Mouse (Mus musculus) lung, postnatal 0 days (tissue): ENCODE data around the gene Map4. TPM values are rescaled to one million over a fixed set of nuclear protein-coding genes. Genes with fewer than 3 reads are reported as not detected.

Source experiments
- ATAC-seq: fragments of 200-750 bp; cut with Nextera tagmentation; 2 replicates; pipeline ENCODE4 v1.8.0; 2017; ENCODE audit warnings: moderate library complexity
- DNase-seq: peaks from one replicate; pipeline ENCODE4 v3.0.0-alpha.2; 2016; ENCODE audit warnings: low spot score
- H3K27ac ChIP-seq: fragments of 300-500 bp; sonication (generic); 2 replicates; pipeline ENCODE4 v1.5.1; 2014; ENCODE audit warnings: antibody characterized with exemption, mild to moderate bottlenecking, low read length, mixed read lengths
- H3K27me3 ChIP-seq: fragments of 300-500 bp; sonication (generic); replicated peaks from 2 replicates; pipeline ENCODE4 v1.6.1; 2014; ENCODE audit warnings: low read length, mixed read lengths; ENCODE audit not compliant: insufficient read depth
- H3K36me3 ChIP-seq: fragments of 300-500 bp; sonication (generic); 2 replicates; pipeline ENCODE4 v1.6.1; 2014; ENCODE audit warnings: low read length, mixed read lengths; ENCODE audit not compliant: insufficient read depth
- H3K4me1 ChIP-seq: fragments of 300-500 bp; sonication (generic); 2 replicates; pipeline ENCODE4 v1.6.1; 2014; ENCODE audit warnings: antibody characterized with exemption, low read depth, low read length, mixed read lengths; ENCODE audit not compliant: insufficient read depth
- H3K4me2 ChIP-seq: fragments of 300-500 bp; sonication (generic); replicated peaks from 2 replicates; pipeline ENCODE4 v1.6.1; 2014; ENCODE audit warnings: low read depth, mild to moderate bottlenecking, low read length, moderate library complexity, mixed read lengths
- H3K4me3 ChIP-seq: fragments of 300-500 bp; sonication (generic); 2 replicates; pipeline ENCODE4 v1.5.1; 2014; ENCODE audit warnings: low read depth, low read length
- H3K9ac ChIP-seq: fragments of 300-500 bp; sonication (generic); replicated peaks from 2 replicates; pipeline ENCODE4 v1.6.1; 2014; ENCODE audit warnings: low read depth, mild to moderate bottlenecking
- H3K9me3 ChIP-seq: fragments of 300-500 bp; sonication (generic); 2 replicates; pipeline ENCODE4 v1.6.1; 2016; ENCODE audit warnings: low read length, mixed read lengths
- CTCF ChIP-seq: IDR thresholded peaks from 2 replicates; pipeline ENCODE4 v1.5.1; 2016; ENCODE audit warnings: antibody characterized with exemption, mild to moderate bottlenecking
- EP300 ChIP-seq: IDR thresholded peaks from 2 replicates; pipeline ENCODE4 v1.6.1; 2016; ENCODE audit warnings: antibody characterized with exemption, mild to moderate bottlenecking, control low read depth
- WGBS: fragments of 180-500 bp; shearing (Covaris S2); extraction: QIAGEN DNeasy Blood & Tissue Kit; methylation state at CpG from one replicate; pipeline ENCODE4 v1.1.7; 2014; 5-methylcytosine and 5-hydroxymethylcytosine counted together
- polyA plus RNA-seq: library from polyadenylated mRNA; unstranded; fragments of >200 nt; fragmentation: Nextera tagmentation; extraction: Ambion mirVana; gene quantifications from 2 replicates; pipeline ENCODE4 v1.2.1, GENCODE M21; 2015

Map4 gene
- polyA plus RNA-seq, 1 experiment from 2014 or later, result 35.6 TPM

- no peaks in the 10 kb centered on the region for H3K9me3 ChIP-seq
- no peaks in the 10 kb centered on the region for H3K27me3 ChIP-seq
- DNase-seq (peak; percentile 93), ATAC-seq (peak; percentile 13)
- peak overlapping the region; percentile 96 for H3K27ac ChIP-seq
- H3K4me3 ChIP-seq, result peak overlapping the region; percentile 93
- peak overlapping the region; percentile 92 for H3K9ac ChIP-seq
- no peaks in the 10 kb centered on the region for H3K36me3 ChIP-seq
- 2% methylated on average over 12 of the region's 12 CpGs for WGBS
- H3K4me1 ChIP-seq, result no peaks in the 10 kb centered on the region
- TF ChIP-seq CTCF, result 0 out of 2 replicates have a peak, but pooled peaks have one; percentile 2
- no peak for TF ChIP-seq EP300
- peak overlapping the region; percentile 79 for H3K4me2 ChIP-seq
Measured at GRCm38 (mm10) chr9:109932756-109933375, 1.6 kb downstream of the Map4 start.

- Histone ChIP-seq H3K4me1 (no peaks in the 10 kb centered on the region), H3K9me3 (no peaks in the 10 kb centered on the region), H3K4me2 (no peak overlapping the region), H3K4me3 (no peak overlapping the region), H3K27ac (no peak overlapping the region), H3K9ac (no peak overlapping the region), H3K36me3 (no peaks in the 10 kb centered on the region), H3K27me3 (no peaks in the 10 kb centered on the region)
- WGBS, result 96% methylated on average over 3 of the region's 3 CpGs
- ATAC-seq, result no peak
- TF ChIP-seq CTCF (0 out of 2 replicates have a peak, but pooled peaks have one; percentile 34), EP300 (no peak)
- DNase-seq, result no peak
Measured at GRCm38 (mm10) chr9:109939401-109939800, 8.1 kb downstream of the Map4 start.

- H3K27me3 ChIP-seq, result no peaks in the 10 kb centered on the region
- no peak overlapping the region for H3K4me3 ChIP-seq
- ATAC-seq (no peak), DNase-seq (peak; percentile 27)
- H3K4me1 ChIP-seq, result no peaks in the 10 kb centered on the region
- no peak overlapping the region for H3K4me2 ChIP-seq
- 39% methylated on average over 4 of the region's 4 CpGs for WGBS
- H3K9me3 ChIP-seq, result no peaks in the 10 kb centered on the region
- H3K9ac ChIP-seq, result no peak overlapping the region
- no peak overlapping the region for H3K27ac ChIP-seq
- TF ChIP-seq EP300 (no peak), CTCF (no peak)
- no peaks in the 10 kb centered on the region for H3K36me3 ChIP-seq
Measured at GRCm38 (mm10) chr9:109942796-109943195, 11.5 kb downstream of the Map4 start.

- Histone ChIP-seq H3K9me3 (no peaks in the 10 kb centered on the region), H3K27me3 (no peaks in the 10 kb centered on the region), H3K9ac (no peak overlapping the region), H3K4me3 (no peak overlapping the region), H3K4me1 (no peaks in the 10 kb centered on the region), H3K4me2 (no peak overlapping the region), H3K27ac (no peak overlapping the region), H3K36me3 (no peaks in the 10 kb centered on the region)
- TF ChIP-seq EP300 (no peak), CTCF (no peak)
- DNase-seq (no peak), ATAC-seq (no peak)
- WGBS, result 80% methylated on average over 2 of the region's 2 CpGs
Measured at GRCm38 (mm10) chr9:109944712-109945111, 13.5 kb downstream of the Map4 start.

GRCm38 (mm10) chr9:109948546-109948945 is 17.3 kb downstream of the Map4 start:
- TF ChIP-seq CTCF (no peak), EP300 (no peak)
- Histone ChIP-seq H3K27me3 (no peaks in the 10 kb centered on the region), H3K36me3 (no peaks in the 10 kb centered on the region), H3K4me1 (no peaks in the 10 kb centered on the region), H3K9me3 (no peaks in the 10 kb centered on the region), H3K4me3 (no peak overlapping the region), H3K9ac (no peak overlapping the region), H3K4me2 (no peak overlapping the region), H3K27ac (no peak overlapping the region)
- ATAC-seq (no peak), DNase-seq (no peak)

GRCm38 (mm10) chr9:109949801-109950200 is 18.5 kb downstream of the Map4 start:
- Histone ChIP-seq H3K4me1 (no peaks in the 10 kb centered on the region), H3K9ac (no peak overlapping the region), H3K9me3 (no peaks in the 10 kb centered on the region), H3K27ac (no peak overlapping the region), H3K4me2 (no peak overlapping the region), H3K27me3 (no peaks in the 10 kb centered on the region), H3K4me3 (no peak overlapping the region), H3K36me3 (no peaks in the 10 kb centered on the region)
- TF ChIP-seq EP300 (no peak), CTCF (no peak)
- DNase-seq (no peak), ATAC-seq (no peak)
- WGBS, result 95% methylated on average over 4 of the region's 4 CpGs
